Mouse (Mus musculus): ENCODE measurements at regions not wholly inside any gene's neighbourhood (a gene's known extent, or its start where the extent isn't known, plus 50 kb on each side); places are given as distances from the start of the nearest gene placed in this dataset.

DNA sequence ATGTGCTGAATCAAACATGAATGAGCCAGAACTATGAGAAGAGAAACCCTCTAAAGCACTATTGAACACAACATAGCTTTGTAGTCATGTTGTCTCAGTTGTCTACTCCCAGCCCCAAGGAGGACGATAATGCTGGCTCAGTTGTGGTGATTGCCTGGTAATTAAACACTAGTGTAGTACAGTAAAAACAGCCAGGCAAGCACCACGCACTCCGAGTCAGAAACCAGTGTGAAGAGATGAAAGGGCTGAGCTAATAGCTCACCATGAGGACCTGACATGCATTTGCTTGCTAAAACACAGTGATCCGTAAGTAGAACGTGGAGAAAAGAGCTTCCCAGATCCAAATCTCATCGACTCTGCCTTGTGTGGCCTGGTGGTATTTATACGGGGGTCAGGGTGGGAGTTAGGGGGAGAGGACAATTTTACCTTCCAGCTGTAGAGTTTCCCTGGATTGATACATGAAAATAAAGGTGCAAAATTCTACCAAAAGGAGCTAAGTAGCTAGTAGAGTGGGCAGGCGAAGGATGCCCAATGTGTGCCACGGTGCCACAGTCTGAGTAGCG, 80.0 kb upstream of the Otx2 start:
- no peak for DNase-seq (ENCODE audit: low read depth, low spot score)

DNA sequence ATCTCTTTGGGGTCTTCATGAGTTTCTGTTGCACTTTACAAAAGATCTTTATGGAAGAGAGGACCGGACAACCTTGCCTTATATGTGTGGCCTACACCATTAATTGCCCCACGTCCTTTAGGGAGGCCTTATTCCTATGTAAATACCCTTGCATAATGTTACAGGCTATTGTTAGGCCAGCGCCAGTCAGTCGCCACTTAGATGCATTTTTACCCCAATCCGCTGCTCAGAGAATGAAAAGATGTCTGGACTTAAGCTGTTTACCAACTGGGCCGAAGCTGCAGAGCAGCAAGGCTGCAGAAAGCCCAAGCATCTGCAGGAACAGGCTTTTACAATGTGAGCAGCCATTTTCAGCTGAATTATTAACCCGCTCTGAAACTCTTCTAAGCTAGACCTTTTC, 79.5 kb upstream of the Otx2 start:
- no peak for DNase-seq (ENCODE audit: low read depth, low spot score)

DNA sequence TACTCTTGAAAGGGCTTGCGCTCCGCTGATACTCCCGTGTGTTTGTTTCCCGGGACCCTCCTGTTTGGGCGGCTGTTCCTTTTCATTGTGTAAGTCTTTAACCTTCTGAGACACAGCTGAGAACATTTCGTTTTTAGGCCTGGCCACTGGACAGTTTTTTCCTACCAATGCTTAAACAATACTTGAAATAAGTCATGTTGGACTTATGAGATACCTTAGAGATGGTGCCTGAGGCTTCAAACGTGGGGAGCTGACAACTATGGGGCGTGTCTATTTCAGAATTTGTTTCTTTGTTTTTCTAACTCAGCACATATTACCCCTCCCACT, 78.9 kb upstream of the Otx2 start:
- DNase-seq (ENCODE audit: low read depth, low spot score): no peak

DNA sequence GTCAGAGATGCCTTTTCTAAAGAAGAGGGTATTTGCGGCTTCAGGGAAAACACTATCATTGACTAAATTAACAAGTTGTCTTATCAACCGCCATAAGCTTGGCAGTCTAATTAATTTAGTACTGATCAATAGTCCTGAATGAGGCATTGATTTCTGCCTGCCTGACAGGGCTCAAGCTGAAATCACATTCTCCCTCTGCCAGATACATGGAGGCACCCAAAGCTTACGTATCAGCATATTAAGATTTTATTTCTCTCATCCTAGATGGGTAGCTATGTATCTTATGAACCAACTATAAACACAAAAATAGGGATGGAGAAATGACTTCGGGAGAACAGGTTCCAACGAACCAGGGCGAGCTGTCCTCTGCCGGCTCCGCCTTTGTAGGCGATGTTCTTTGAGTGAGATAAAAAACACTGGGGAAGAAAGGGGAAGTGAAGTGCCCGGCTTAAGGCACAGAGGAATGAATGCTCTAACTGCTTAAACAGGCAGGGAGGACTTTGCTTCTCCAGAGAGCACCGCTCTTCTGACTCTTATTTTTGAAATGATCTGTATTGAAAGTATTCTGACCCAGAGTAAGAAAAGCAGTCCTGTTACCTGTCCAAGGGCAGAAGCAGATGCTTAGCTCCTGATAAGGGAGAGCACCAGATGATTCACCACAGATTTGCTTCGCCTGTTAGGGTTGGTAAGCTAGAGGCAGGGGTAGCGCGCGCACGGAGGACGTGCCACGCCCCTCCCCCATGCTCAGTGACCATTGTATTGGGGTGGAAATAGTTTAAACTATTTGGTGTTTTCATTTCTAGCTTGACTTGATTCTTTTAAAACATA, 78.3 kb upstream of the Otx2 start:
- DNase-seq (ENCODE audit: low read depth, low spot score): no peak

DNA sequence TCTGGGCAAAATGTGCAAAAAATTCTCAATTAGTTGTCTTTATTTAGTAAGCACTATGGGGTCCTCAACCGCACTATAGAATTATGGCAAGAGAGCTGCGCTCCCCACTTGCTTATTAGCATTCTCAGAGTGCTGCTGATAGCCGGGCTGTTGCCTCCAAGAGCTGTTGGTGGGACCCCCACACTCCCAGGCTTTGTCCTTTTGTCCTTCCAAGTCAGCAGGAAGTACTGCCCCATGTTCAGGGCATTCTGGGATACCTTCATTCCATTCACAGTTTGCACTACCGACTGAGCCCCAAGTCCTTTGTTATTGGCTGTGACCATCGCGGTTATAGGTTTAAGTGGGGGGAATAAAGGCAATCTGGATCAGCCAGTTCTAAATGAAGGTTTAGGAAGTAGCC, 77.4 kb upstream of the Otx2 start:
- no peak for DNase-seq (ENCODE audit: low read depth, low spot score)

DNA sequence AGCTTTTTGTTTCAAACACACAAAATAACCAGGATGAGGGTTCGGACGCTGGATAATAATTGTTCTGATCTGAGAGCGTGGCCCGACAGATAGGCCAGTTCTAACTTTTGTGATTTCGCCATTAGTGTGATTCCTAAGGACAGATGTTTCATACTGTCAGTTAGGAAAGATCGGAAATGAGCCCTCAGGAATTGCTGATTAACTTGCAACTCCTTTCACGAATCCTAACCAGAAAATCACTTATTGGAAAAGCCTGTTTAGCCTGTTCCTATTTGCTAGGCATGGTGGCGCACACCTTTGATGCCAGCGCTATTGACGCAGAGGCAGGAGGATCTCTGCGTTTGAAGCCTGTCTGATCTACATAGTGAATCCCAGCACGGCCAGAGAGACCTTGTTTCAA, 75.4 kb upstream of the Otx2 start:
- no peak for DNase-seq (ENCODE audit: low read depth, low spot score)

DNA sequence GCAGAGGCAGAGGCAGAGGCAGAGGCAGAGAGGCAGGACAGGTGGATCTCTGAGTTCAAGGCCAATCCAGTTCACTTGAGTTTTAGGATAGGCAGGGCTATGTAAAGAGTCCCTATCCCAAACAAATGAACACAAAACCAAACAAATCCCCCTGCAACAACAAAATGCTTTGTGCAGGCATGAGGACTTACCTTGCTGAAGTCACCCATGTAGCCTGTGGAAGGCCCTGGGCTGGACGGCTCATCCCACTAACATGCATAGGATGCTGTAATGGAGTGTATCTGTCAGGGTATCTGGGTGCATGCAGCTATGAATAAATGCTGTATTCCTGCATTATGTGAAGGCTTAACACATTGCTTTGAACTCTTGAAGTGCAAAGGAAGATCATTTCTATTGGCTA, 74.3 kb upstream of the Otx2 start:
- DNase-seq (ENCODE audit: low read depth, low spot score): no peak

DNA sequence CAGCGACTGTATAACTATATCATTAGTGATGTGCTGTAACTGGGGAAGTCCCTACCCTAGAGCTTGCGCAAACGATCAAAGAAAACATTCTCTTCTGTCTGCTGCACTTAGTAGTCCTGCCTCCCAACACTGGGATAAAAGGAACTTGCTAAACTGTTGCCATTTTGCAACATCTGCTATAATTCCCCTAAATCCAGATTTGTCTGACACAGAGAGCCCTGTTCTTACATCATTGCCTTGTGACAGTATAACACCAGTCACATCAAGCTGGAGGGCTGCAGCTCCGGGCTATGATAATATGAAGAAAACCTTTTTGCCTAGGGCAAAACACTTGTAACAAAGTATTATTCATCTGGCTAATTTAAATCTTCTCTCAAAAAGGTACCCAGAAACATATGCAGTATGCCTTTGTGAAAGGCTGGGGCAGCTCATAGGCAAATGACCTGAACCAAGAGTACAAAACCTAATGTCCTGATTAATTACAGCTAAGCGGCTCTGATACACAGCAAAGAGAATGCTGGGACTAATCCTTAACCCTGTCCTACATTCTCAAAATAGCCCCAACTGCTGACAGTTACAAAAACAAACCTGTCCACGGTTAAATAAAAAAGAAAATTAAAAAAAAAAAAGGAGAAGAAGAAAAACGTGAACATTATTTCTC, 67.5 kb upstream of the Otx2 start:
- no peak for DNase-seq (ENCODE audit: low read depth, low spot score)

DNA sequence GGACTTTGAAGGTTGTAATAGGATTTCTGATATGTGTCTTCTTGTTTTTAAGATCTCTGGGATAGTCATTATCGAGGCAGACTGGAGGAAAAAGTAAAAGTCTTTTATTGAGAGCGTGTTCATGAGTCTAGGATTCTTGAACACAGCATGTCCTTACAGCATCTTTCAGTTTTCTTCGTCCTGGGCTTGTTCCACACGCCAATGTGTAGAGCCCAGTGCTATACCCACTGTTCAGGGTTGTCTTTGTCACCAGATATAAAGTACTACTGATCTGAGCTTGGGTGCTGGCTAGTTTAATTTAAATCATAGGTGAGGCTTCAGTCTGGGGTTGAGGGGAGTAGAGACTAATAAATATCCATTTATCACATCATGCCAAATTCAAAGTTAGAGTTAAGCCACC, 65.5 kb upstream of the Otx2 start:
- DNase-seq (ENCODE audit: low read depth, low spot score): no peak

DNA sequence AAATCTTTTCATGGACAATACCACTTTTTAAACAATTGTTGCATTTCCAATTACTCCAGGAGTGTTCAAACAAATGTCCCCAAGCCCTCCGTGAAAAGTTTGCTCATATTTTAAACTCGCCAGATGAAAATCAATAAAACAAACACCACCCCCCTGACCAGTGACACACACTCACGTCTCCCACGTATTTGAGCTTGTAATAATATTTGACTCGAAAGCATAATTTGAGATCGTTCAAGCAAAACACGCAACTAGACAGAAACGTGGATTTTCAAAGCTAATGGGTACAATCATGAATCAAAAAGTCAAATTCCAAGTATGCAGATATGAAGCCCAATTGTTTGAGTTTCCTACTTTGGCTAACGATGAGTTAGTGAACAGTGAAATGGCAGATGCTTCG, 65.0 kb upstream of the Otx2 start:
- DNase-seq (ENCODE audit: low read depth, low spot score): no peak

DNA sequence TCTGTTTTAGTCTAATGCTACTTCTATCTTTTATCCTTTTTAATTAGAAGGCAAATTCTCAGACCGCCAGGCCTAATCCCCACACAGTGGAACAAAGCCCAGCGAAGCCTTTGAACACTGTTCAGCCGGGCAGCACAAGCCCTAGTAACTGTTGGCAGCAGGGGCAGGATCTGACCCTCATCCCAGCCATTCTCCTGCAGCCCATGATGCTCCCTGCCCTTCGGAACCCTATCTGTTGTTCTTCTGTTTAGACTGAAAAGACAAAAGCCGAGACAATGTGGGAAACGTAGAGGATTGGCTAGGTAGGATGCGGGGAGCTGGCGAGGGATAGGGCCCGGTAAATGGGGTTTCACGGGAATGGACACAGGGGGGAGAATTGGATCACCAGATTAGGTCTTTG, 64.6 kb upstream of the Otx2 start:
- DNase-seq (ENCODE audit: low read depth, low spot score): no peak

DNA sequence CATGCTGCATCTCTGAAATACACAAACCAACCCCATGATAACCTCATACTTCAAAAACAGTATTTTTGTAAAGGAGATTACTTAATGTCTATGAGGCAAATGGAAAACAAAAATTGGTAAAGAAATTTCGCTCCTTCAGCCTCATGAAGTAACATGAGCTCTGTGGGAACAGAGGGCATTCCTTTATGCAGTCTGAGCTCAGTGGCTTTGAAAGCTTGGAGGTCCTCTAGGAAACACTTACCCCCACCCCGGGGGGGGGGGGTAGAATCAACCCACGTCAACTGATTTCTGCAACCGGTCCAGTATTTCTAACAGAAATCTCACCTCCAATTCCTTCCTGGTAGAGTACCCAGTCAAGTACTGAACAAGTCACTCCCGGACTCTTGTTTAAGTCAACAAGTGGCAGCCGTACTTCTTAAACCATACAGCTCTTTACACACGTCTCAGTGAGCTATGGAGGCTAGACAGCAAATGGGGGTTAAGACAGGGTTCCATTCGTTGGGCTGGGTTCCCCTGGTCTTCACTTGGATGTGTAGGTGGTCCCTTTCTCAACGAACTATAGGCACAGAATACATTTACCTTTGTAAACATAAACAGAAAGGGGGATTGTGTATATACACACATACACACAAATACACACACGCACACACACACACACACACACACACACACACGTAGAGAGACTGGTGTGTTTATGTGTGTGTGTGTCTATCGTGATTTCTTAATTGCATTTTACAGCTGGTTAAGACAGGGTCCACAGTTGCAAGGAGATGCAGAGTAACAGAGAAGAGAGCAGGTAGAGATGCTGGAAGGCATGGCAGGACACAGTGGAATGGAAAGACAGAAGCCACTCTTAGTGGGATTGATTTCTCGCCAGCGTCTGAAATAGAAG, 63.6 kb upstream of the Otx2 start:
- DNase-seq (ENCODE audit: low read depth, low spot score): no peak

DNA sequence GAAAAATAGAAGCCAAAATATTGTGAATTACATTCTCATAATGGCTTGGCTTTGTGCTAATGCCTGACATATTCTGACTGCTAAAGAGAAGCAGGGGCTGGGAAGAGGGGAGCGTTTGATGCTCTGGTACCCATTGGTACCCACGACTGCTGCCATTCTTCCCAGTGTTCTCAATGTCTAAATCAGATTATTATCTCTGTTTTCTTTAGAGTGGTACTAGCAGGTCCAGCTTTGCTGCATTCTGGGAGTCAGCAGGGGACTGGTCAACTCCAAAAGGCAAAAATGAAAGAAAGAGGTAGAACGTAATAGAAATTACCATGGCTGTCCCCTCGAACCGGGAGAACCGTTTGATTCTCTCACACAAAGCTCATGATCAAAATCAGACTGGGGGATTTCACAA, 62.6 kb upstream of the Otx2 start:
- no peak for DNase-seq (ENCODE audit: low read depth, low spot score)

DNA sequence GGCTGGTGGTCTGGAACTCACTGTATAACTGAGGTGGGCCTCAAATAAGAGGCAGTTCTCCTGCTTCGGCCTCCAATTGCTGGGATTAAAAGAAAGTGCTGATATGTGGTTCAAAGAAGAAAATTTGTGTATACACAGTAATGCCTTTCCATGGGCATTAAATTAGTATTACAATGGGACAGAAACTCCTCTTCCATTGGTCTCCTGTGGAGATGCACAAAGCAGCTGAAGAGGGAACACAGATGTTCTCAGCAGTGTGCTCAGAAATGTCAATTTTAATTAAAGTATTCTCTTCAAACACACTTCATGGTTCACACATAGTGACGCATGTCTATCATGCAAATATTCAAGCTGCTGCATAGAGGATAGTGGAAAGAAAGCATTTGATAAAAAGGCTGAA, 56.4 kb upstream of the Otx2 start:
- no peak for DNase-seq (ENCODE audit: low read depth, low spot score)
